Mouse (Mus musculus) G1E (cell line): ENCODE data around the gene Spata31d1b.

Experiments
- CTCF ChIP-seq: IDR thresholded peaks from 2 replicates; pipeline ENCODE4 v1.5.1; 2012; ENCODE audit warnings: low read depth, low read length, inconsistent platforms, mixed read lengths
- GATA2 ChIP-seq: IDR thresholded peaks from 2 replicates; pipeline ENCODE4 v1.6.1; 2012; ENCODE audit warnings: low read depth, low read length, inconsistent platforms, borderline replicate concordance
- TAL1 ChIP-seq: conservative IDR thresholded peaks from 2 replicates; pipeline ENCODE4 v1.6.1; 2012; ENCODE audit warnings: low read depth, low read length, inconsistent platforms, mixed read lengths

- TF ChIP-seq TAL1 (no peak), CTCF (no peak), GATA2 (no peak)
Observed at GRCm38 (mm10) chr13:59695781-59696180, 16.3 kb upstream of the Spata31d1b start.
